Mouse (Mus musculus) kidney, adult 2 months (tissue): ENCODE measurements at regions not wholly inside any gene's neighbourhood (a gene's known extent, or its start where the extent isn't known, plus 50 kb on each side); places are given as distances from the start of the nearest gene placed in this dataset.

ENCODE experiments used
- CTCF ChIP-seq: fragments of 200-500 bp; conservative IDR thresholded peaks from 2 replicates; pipeline ENCODE4 v1.5.1; 2011; ENCODE audit warnings: low read depth, mild to moderate bottlenecking, control low read depth, low read length, moderate library complexity, mixed read lengths; ENCODE audit not compliant: insufficient read depth, insufficient read length
- POLR2A ChIP-seq: fragments of 200-500 bp; IDR thresholded peaks from one replicate; pipeline ENCODE4 v1.6.1; 2011; ENCODE audit warnings: low read depth, low read length, control low read depth

DNA sequence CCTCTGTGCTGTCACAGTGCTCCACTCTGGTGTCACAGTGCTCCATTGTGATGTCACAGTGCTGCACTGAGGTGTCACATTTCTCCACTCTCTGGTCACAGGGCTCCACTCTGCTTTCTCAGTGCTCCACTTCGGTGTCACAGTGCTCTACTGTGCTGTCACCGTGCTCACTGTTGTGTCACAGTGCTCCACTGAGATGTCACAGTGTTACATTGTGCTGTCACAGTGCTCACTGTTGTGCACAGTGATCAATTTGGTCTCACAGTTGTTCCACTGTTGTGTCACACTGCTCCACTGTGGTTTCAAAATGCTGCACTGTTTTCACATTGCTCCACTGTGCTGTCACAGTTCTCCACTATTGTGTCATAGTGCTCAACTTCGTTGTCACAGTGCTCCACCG lies 87.4 kb upstream of the Scaf8 start:
- no peak for TF ChIP-seq POLR2A
- no peak for TF ChIP-seq CTCF
